Mouse (Mus musculus) layer of hippocampus, adult 18-20 months (tissue): ENCODE results near the gene Copz2. TPM values are rescaled to one million over a fixed set of nuclear protein-coding genes. Genes with fewer than 3 reads are reported as not detected.
A peak's percentile ranks its signal among the peaks of the same experiment; 100 is the strongest.
"Not testable (repeated sequence)": the region's sequence is repeated elsewhere in the genome, so short reads cannot be mapped to it uniquely, and the experiment has no call there.

ENCODE experiments used
- DNase-seq, 2 experiments: peaks; one replicate each; pipeline ENCODE4 v3.0.0; 2022; ENCODE audit warnings: low spot score in 2 of 2
- total RNA-seq, 2 experiments: library from RNA; stranded (reverse); gene quantifications; 2 replicates each; pipeline ENCODE4 v1.2.3; 2021

Copz2 gene
- total RNA-seq, 2 experiments from 2014 or later: 6.5 to 8.2 TPM

GRCm38 (mm10) chr11:96827917-96828316 is 21.8 kb upstream of the Copz2 start:
- DNase-seq: no peak

DNA sequence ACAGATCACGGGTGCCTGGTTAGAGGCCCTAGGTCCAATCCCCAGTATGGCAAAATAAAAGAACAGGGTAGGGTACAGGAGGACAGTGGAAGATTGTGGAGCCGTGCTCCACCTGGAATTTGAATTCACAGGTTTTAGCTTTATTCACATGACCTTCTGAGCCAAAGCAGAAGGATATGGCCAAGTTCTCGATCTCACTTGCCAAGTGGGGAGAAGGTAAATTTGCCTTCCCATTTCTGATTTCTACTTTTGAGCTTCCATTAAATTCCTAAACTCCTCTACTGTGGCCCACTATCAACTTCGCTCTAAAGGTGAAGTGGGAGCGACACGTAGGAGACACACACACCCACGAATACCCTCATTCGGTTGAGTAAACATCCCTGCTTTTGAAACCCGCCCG is 20.8 kb upstream of the Copz2 start:
- DNase-seq: no peak

DNA sequence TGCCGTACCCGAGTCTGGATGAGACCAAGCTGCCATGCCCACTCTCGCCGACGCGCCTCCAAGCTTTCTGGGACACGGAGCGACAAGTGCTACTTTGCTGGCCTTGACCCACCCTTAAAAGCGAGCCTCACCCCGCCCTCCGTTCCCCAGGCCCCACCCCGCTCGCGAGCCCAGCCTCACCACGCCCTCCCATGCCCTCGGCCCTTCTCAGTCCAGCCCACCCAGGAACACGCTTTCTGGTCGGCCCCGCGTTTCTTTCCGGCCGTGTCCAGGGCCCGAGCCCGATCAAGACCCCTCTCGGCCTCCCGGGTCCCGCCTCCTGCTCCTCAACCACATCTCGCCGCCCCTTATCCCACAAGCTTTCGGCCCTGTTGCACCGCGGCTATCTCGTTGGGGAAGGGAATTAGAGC is 20.3 kb upstream of the Copz2 start:
- DNase-seq: peak in 1 of 2 experiments; percentile 42

DNA sequence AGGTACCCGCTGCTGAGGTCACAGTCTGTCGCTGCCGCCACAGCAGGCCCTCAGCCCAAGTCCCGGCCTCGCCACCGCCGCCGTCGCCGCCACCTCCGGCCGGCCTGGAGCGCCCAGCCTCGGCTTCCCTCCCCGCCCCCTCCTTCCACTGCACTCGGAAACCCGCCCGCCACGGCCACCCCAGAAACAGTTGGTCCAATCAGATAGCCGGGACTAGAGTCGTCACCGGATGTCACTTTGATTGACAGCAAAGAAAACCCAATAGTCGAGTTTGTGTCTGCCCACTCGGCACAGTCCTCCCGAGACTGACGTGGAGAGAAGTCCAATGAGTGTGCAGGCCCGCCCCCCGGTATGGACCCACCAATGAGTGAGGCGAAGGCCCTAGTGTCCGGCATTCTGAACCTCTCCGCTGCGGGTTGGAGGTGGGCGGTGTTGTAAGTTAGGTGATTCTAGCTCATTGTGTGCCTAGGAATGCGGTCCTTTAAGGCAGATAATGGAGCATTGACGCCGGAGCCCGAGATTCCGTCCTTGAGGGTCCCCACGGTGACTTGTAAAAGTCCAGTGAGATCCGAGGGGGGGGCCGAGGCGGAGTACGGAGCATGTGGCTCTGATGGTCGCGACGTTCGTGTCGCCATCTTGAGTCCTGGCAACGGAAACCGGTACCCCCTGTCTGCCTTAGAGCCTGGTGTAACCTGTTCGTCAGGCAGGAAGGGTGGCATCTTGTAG is 19.7 kb upstream of the Copz2 start, which contains the start of gene Nfe2l1:
TSS of gene Nfe2l1 (minus strand) at position 156 of the 726 bp plus-strand sequence.
- DNase-seq: peak; percentile 99 to 100

GRCm38 (mm10) chr11:96830539-96831216 is 19.0 kb upstream of the Copz2 start:
- DNase-seq: no peak

GRCm38 (mm10) chr11:96831516-96831915 is 18.2 kb upstream of the Copz2 start:
- no peak for DNase-seq

- DNase-seq: no peak
These were observed 17.1 kb upstream of the Copz2 start for GRCm38 (mm10) chr11:96832541-96832940.

- DNase-seq: no peak
These were observed 16.7 kb upstream of the Copz2 start for GRCm38 (mm10) chr11:96832973-96833372.

DNA sequence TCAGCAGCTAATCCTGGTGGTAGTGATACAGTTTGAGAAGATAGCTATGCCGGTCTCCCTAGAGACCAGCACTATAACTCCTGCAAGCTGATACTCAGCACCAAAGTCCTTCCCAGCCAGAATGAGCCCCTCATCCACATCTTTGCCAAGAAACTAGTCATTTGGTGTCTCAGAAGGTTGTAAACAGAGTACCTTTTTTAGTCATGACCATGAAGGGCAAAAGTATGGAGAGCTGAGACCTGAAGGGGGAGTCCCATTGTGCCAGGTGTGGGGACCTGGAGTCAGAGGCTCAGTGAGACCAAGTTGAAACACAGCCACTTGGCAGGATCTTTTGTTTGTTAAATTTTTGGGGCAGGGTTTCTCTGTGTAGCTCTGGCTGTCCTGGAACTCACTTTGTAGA is 15.5 kb upstream of the Copz2 start:
- no peak for DNase-seq

GRCm38 (mm10) chr11:96837298-96837697 is 12.4 kb upstream of the Copz2 start:
- no peak for DNase-seq

DNA sequence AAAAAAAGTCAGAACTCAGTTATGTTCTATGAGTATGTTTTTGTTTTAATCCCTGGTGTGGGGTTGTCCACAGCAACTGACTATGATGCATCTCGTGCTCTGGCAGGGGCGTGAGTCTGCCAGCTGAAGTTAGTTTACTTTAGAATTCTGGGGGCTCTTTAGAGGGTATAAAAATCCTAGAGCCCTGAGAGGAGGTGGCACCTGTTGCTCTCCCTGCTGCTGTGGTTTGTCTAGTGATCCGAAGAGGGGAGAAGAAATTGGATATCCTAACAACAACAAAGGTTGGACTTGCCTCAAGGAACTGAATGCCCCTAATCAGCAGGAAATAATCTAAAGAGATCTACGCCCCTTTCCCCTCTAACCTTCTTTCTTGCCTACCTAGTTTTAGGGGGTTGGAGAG is 11.3 kb upstream of the Copz2 start:
- DNase-seq: no peak

GRCm38 (mm10) chr11:96839428-96839827 is 10.2 kb upstream of the Copz2 start:
- no peak for DNase-seq

- no peak for DNase-seq
These were observed 9.8 kb upstream of the Copz2 start for GRCm38 (mm10) chr11:96839877-96840276.

DNA sequence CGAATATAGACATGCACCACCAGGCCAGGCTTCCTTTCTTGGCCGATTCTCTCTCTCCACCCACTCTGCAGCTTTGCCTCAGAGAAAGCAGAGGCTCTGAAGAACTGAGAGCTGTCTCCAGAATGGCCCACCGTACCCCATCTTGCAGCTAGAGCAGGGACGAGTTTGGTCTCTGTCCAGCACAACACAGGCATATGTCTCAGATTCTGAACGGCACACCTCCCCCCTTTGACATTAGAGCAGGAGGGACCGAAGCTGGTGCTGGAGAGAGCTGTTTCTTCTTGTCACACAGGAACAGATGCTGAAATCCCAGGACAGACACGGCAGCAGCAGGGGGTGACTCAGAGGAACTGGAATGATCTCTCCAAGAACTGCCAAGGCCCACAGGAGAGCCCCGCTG is 9.4 kb upstream of the Copz2 start:
- peak; percentile 71 to 75 for DNase-seq

GRCm38 (mm10) chr11:96843627-96844026 is 6.0 kb upstream of the Copz2 start:
- no peak for DNase-seq

- no peak for DNase-seq
These were observed 2.4 kb upstream of the Copz2 start for GRCm38 (mm10) chr11:96847240-96847639.

DNA sequence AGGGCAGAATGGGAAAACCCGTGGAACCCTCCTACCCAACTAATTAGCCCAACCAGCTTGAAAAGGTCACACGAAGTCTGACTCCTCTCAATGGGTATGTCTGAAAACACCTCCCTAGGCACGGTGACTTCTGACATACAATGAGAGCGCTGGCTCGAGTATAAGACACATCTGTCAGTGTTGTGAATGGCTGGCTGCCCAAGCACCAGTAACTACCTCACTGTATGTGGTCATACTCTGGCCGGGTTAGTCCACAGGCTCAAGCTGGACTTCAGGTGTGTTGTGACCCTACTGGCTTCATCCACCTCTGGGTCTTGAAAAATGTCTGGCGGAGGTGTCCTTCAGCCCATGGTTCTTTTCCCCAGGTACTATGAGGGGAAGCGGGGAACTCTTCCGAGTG is 976 bp upstream of the Copz2 start:
- DNase-seq: no peak

GRCm38 (mm10) chr11:96849145-96849544 is 525 bp upstream of the Copz2 start:
- not testable (repeated sequence) for DNase-seq

- DNase-seq: no peak
These were observed 7.8 kb downstream of the Copz2 start for GRCm38 (mm10) chr11:96857446-96857845.

GRCm38 (mm10) chr11:96859635-96860034 is 10.0 kb downstream of the Copz2 start:
- DNase-seq: no peak

GRCm38 (mm10) chr11:96860564-96860963 is 10.9 kb downstream of the Copz2 start:
- DNase-seq: peak in 1 of 2 experiments; percentile 74

- DNase-seq: no peak
These were observed 11.8 kb downstream of the Copz2 start for GRCm38 (mm10) chr11:96861446-96861845.

- peak; percentile 94 to 97 for DNase-seq
These were observed 12.2 kb downstream of the Copz2 start for GRCm38 (mm10) chr11:96861878-96862289.
